Mouse (Mus musculus) CD4-positive helper T cell, adult 2 months (primary cell): ENCODE results near the gene Hist1h3e.
"Not testable (repeated sequence)": the region's sequence is repeated elsewhere in the genome, so short reads cannot be mapped to it uniquely, and the experiment has no call there.

Experiments used
- DNase-seq: peaks from one replicate; pipeline ENCODE4 v3.0.0-alpha.2; 2012; ENCODE audit warnings: low read depth, missing footprints, low spot score

The Hist1h3e gene

GRCm38 (mm10) chr13:23562699-23563462, 712 bp upstream of the Hist1h3e start:
- DNase-seq = peak; percentile 67

GRCm38 (mm10) chr13:23561531-23561882, 662 bp downstream of the Hist1h3e start:
- not testable (repeated sequence) for DNase-seq

- not testable (repeated sequence) for DNase-seq
Measured at GRCm38 (mm10) chr13:23560699-23561098, 1.5 kb downstream of the Hist1h3e start.

GRCm38 (mm10) chr13:23556906-23557305, 5.3 kb downstream of the Hist1h3e start:
- DNase-seq = no peak

GRCm38 (mm10) chr13:23555839-23556416, 6.2 kb downstream of the Hist1h3e start:
- peak; percentile 88 for DNase-seq

- peak; percentile 81 for DNase-seq
Measured at GRCm38 (mm10) chr13:23554925-23555838, 7.0 kb downstream of the Hist1h3e start.

GRCm38 (mm10) chr13:23554393-23554792, 7.8 kb downstream of the Hist1h3e start:
- DNase-seq = no peak

- no peak for DNase-seq
Measured at GRCm38 (mm10) chr13:23552962-23553361, 9.2 kb downstream of the Hist1h3e start, which contains the start of gene Hist1h1d. Hist1h1d (plus strand) TSS chr13:23553262.

- DNase-seq = no peak
Measured at GRCm38 (mm10) chr13:23551931-23552914, 9.9 kb downstream of the Hist1h3e start.

- peak; percentile 89 for DNase-seq
Measured at GRCm38 (mm10) chr13:23551146-23551834, 10.9 kb downstream of the Hist1h3e start, which contains the start of gene Hist1h4f. Hist1h4f (minus strand) TSS chr13:23551648.

- DNase-seq = no peak
Measured at GRCm38 (mm10) chr13:23550761-23551145, 11.4 kb downstream of the Hist1h3e start.

GRCm38 (mm10) chr13:23546694-23547093, 15.5 kb downstream of the Hist1h3e start:
- no peak for DNase-seq

- peak; percentile 47 for DNase-seq
Measured at GRCm38 (mm10) chr13:23544787-23545120, 17.4 kb downstream of the Hist1h3e start.

- peak; percentile 95 for DNase-seq
Measured at GRCm38 (mm10) chr13:23543965-23544786, 18.0 kb downstream of the Hist1h3e start, which contains the start of gene Hist1h3f. Hist1h3f (plus strand) TSS chr13:23544052.

GRCm38 (mm10) chr13:23542999-23543607, 19.1 kb downstream of the Hist1h3e start, which contains the start of gene Hist1h2bh:
Hist1h2bh (minus strand) TSS chr13:23543392.
- DNase-seq = peak; percentile 95

GRCm38 (mm10) chr13:23542225-23542980, 19.8 kb downstream of the Hist1h3e start:
- peak; percentile 22 for DNase-seq

- DNase-seq = no peak
Measured at GRCm38 (mm10) chr13:23541497-23541896, 20.7 kb downstream of the Hist1h3e start.

GRCm38 (mm10) chr13:23539821-23540220, 22.3 kb downstream of the Hist1h3e start:
- not testable (repeated sequence) for DNase-seq
